Mouse (Mus musculus) lung, adult 2 months (tissue): ENCODE data around the gene Wwox. TPM values are rescaled to one million over a fixed set of nuclear protein-coding genes. Genes with fewer than 3 reads are reported as not detected.

ENCODE experiments used
- DNase-seq: peaks from one replicate; pipeline ENCODE4 v3.0.0; 2022
- H3K4me1 ChIP-seq: fragments of 200-500 bp; 2 replicates; pipeline ENCODE4 v1.6.1; 2011; ENCODE audit warnings: low read length; ENCODE audit not compliant: control insufficient read depth, insufficient read depth
- H3K4me3 ChIP-seq: fragments of 200-500 bp; replicated peaks from 2 replicates; pipeline ENCODE3; 2011; ENCODE audit warnings: low read depth, mild to moderate bottlenecking, control low read depth, low read length; ENCODE audit errors: extremely low read depth
- CTCF ChIP-seq: fragments of 200-500 bp; IDR thresholded peaks from 2 replicates; pipeline ENCODE4 v1.5.1; 2011; ENCODE audit warnings: mild to moderate bottlenecking, low read length, control low read depth; ENCODE audit not compliant: insufficient read depth
- POLR2A ChIP-seq: fragments of 200-500 bp; IDR thresholded peaks from 2 replicates; pipeline ENCODE4 v1.6.1; 2011; ENCODE audit warnings: low read depth, mild to moderate bottlenecking, control low read depth, low read length, borderline replicate concordance; ENCODE audit errors: extremely low read depth
- WGBS: fragments of 180-500 bp; shearing (Covaris S2); methylation state at CpG from one replicate; pipeline ENCODE4 v1.1.7; 2018; 5-methylcytosine and 5-hydroxymethylcytosine counted together
- polyA plus RNA-seq: library from polyadenylated mRNA; depleted of rRNA; stranded (reverse); fragments of >200 nt; gene quantifications from 2 replicates; pipeline ENCODE4 v1.2.3, GENCODE M21; 2012

The Wwox gene
- polyA plus RNA-seq, 1 experiment, result 8.5 TPM

GRCm38 (mm10) chr8:115226781-115227583, 787.5 kb downstream of the Wwox start:
- TF ChIP-seq CTCF (no peak), POLR2A (no peak)
- 61% methylated on average over 20 of the region's 20 CpGs for WGBS
- H3K4me1 ChIP-seq, result no peaks in the 10 kb centered on the region
- no peak overlapping the region for H3K4me3 ChIP-seq
- no peak for DNase-seq

- TF ChIP-seq CTCF (no peak), POLR2A (no peak)
- DNase-seq, result no peak
- Histone ChIP-seq H3K4me1 (no peaks in the 10 kb centered on the region), H3K4me3 (no peak overlapping the region)
- WGBS, result 80% methylated on average over 11 of the region's 11 CpGs
These were observed 789.4 kb downstream of the Wwox start for GRCm38 (mm10) chr8:115228903-115229302.

DNA sequence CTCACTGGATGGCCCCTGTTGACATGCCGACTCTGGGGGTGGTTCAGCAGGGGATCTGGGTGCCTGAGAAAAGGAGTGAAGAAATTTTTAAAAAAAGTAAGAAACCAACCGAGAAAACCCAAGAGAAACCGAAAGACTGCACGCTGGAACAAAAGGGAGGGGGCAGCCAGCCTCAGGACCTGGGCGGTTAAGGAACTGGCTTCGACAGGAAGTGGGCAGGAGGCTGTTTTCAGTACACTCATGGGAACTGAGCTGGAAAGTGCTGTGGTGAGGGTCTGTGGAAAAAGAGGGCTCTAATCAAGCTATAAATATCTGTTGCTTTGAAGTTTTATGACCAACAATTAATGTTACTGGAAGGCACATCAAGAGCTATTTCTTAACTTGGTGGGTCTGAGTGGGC, 794.6 kb downstream of the Wwox start:
- Histone ChIP-seq H3K4me1 (no peaks in the 10 kb centered on the region), H3K4me3 (no peak overlapping the region)
- 60% methylated on average over 6 of the region's 6 CpGs for WGBS
- no peak for DNase-seq
- TF ChIP-seq CTCF, result no peak
- TF ChIP-seq POLR2A, result no peak

DNA sequence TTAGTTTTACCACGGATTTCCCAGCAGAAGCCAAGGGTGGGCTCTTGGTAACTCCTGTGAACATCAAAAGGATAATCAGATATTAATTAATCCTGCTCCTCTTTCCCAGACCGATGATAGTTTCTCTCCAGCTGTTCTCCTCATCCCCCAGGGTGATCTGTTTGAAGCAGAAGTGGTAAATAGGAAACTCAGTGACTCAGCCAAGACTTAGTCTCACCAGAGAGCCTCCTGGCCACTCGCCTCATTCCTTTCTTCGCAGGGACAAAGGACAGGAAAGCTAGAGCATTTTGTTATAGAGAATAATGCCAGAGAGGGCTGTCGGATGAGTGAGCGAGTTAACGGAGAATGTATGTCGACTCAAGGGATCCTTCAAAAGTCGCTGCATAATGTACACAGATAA, 798.1 kb downstream of the Wwox start:
- WGBS, result 50% methylated on average over 9 of the region's 9 CpGs
- Histone ChIP-seq H3K4me1 (no peaks in the 10 kb centered on the region), H3K4me3 (no peak overlapping the region)
- no peak for TF ChIP-seq POLR2A
- TF ChIP-seq CTCF, result no peak
- no peak for DNase-seq

GRCm38 (mm10) chr8:115243465-115244027, 804.1 kb downstream of the Wwox start:
- 92% methylated on average over 9 of the region's 9 CpGs for WGBS
- DNase-seq, result no peak
- Histone ChIP-seq H3K4me1 (no peaks in the 10 kb centered on the region), H3K4me3 (no peak overlapping the region)
- TF ChIP-seq CTCF, result no peak
- no peak for TF ChIP-seq POLR2A

DNA sequence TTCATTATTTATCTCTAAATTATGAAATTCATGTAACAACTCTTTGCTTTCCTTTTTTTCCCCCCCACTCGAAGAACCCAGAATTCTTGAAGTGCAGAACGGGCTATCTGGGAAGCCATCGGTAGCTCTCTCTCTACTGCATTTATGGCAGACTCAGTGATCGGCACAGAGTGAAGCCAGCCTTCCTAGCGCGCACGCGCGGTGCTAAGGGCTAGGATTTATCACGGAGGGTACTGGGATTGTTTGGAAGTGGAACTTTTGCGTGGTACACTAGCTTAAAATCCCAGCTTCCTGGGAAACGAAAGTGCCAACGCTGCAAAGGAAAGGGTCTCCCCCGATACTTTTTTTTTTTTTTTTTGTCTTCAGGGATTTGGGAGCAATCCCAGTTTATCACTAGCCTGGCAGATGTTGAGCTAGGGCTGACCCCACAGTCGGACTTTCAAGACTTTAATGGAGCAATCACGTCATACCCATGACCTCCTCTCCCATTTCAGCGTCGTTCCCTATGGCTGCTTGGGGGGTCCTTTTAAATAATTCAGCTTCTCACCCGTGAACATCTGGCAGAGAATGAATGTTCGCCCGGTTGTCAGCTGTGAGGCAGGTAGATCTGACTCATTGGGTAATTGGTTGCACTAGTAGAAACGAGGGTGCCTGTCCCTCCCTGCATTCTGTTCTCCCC, 810.4 kb downstream of the Wwox start:
- 50% methylated on average over 22 of the region's 22 CpGs for WGBS
- Histone ChIP-seq H3K4me1 (no peaks in the 10 kb centered on the region), H3K4me3 (no peak overlapping the region)
- no peak for DNase-seq
- TF ChIP-seq POLR2A, result no peak
- no peak for TF ChIP-seq CTCF

DNA sequence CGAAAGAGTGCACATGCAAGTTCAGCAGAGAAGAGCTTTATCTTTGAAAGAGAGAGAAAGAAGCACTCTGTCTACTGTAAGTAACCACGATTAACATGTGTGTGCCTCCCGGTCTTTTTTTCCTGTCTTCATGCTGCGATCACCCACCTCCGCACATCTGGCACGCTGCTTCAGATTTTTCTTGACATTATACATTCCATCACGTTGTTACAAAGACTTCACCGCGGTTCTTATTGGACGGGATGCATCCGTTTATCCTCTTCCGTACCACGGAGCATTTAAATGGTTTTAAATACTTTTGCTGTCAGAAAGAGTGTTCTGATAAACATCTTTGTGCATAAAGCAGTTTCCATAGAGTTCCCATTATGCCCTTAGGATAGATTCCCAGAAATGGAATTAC, 816.1 kb downstream of the Wwox start:
- no peaks in the 10 kb centered on the region for H3K4me1 ChIP-seq
- TF ChIP-seq POLR2A (no peak), CTCF (no peak)
- H3K4me3 ChIP-seq, result no peak overlapping the region
- no peak for DNase-seq
- WGBS, result 62% methylated on average over 13 of the region's 13 CpGs

- TF ChIP-seq CTCF, result no peak
- TF ChIP-seq POLR2A, result no peak
- 92% methylated on average over 17 of the region's 17 CpGs for WGBS
- no peak overlapping the region for H3K4me3 ChIP-seq
- DNase-seq, result no peak
- H3K4me1 ChIP-seq, result no peaks in the 10 kb centered on the region
These were observed 818.0 kb downstream of the Wwox start for GRCm38 (mm10) chr8:115257417-115257816.

DNA sequence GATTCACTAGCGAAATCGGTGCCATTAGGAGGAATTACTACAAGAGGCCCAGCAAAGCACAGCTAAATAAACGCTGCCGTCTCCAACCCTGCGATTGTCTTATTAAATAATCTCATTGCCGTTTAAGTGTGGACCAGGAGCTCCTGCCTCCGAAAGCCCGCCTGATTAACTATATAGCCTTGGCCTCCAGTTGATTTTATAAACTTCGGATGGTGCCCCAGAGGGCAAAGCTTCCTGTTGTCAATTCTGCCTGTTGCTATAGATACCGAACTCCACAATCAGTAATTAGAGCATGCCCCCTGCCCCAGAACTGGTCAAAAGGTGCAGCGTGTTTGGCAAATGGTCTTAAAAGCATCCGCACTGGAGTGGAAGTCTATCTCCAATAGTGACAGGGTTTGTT, 820.4 kb downstream of the Wwox start:
- WGBS, result 72% methylated on average over 12 of the region's 12 CpGs
- no peak for DNase-seq

More for the DNA sequence above, 820.4 kb downstream of the Wwox start:
- TF ChIP-seq POLR2A (no peak), CTCF (no peak)
- Histone ChIP-seq H3K4me3 (no peak overlapping the region), H3K4me1 (no peaks in the 10 kb centered on the region)
